Mouse (Mus musculus) C2C12 (cell line): ENCODE results near the gene Polr2l.

Source experiments
- CTCF ChIP-seq: IDR thresholded peaks from one replicate; pipeline ENCODE4 v1.5.1; 2011; ENCODE audit not compliant: control insufficient read depth, insufficient read depth, insufficient read length
- MAX ChIP-seq: IDR thresholded peaks from one replicate; pipeline ENCODE4 v1.6.1; 2011; ENCODE audit warnings: mild to moderate bottlenecking, control low read depth

- TF ChIP-seq MAX (no peak), CTCF (no peak)
Measured at GRCm38 (mm10) chr7:141486239-141486638, 11.3 kb upstream of the Polr2l start.
